In the genomic region with DNA sequence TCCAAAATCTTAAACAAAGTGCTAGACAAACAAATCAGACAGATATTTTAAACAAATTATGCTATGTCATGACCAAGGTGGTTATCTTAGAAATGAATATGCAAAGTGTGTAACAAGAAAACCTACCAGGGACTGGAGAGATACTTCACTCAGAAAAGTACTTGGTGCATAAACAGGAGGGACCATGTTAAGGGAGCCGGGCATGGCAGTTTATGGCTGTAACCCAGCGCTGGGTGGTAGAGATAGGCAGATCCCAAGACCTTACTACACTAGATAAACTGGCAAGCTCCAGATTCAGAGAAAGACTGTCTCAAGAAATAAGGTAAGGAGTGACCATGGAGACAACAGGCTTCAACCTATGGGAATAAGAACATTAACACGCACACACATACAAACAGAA, we compare ENCODE assay signal across 18 mouse cellular contexts. TPM values are rescaled to one million over a fixed set of nuclear protein-coding genes. Genes with fewer than 3 reads are reported as not detected.
"Had no signal": no experiment of that assay in that cellular context is flagged by ENCODE, and none has a peak within 500 bp of the region (broad histone marks: within the 10 kb centered on the region; RNA-seq: fewer than 3 reads in every experiment).

No protein-coding gene starts in this region.

- ATAC-seq: liver, postnatal 0 days; midbrain, embryonic 13.5 days; midbrain, embryonic 15.5 days had no signal

- H3K36me3 ChIP-seq: lung, embryonic 15.5 days; midbrain, embryonic 13.5 days; midbrain, embryonic 15.5 days; neural tube, embryonic 12.5 days; stomach, embryonic 15.5 days had no signal

- DNase-seq: liver, postnatal 0 days; lung, adult 2 months; lung, postnatal 14 days; lung, postnatal 36 days; right cerebral cortex, postnatal 14 days; thymus, adult 2 months; thymus, postnatal 25 days; thymus, postnatal 4 days had no signal

- H3K27ac ChIP-seq: lung, embryonic 15.5 days; macrophage; midbrain, embryonic 13.5 days; midbrain, embryonic 15.5 days; neural tube, embryonic 12.5 days; stomach, embryonic 15.5 days; stomach, postnatal 0 days had no signal

- H3K27me3 ChIP-seq: lung, embryonic 15.5 days; midbrain, embryonic 13.5 days; midbrain, embryonic 15.5 days; neural tube, embryonic 12.5 days; stomach, embryonic 15.5 days had no signal

- H3K4me2 ChIP-seq: lung, embryonic 15.5 days; midbrain, embryonic 11.5 days; midbrain, embryonic 13.5 days; midbrain, embryonic 15.5 days; neural tube, embryonic 12.5 days; stomach, embryonic 15.5 days had no signal

- H3K9ac ChIP-seq: liver, postnatal 0 days; lung, embryonic 15.5 days; midbrain, embryonic 13.5 days; midbrain, embryonic 15.5 days; neural tube, embryonic 12.5 days; stomach, embryonic 15.5 days had no signal

- H3K4me3 ChIP-seq: lung, embryonic 15.5 days; midbrain, embryonic 13.5 days; midbrain, embryonic 15.5 days; neural tube, embryonic 12.5 days; stomach, embryonic 15.5 days had no signal

- H3K4me1 ChIP-seq: lung, embryonic 15.5 days; midbrain, embryonic 13.5 days; midbrain, embryonic 15.5 days; neural tube, embryonic 12.5 days; stomach, embryonic 15.5 days had no signal

- H3K9me3 ChIP-seq: lung, embryonic 15.5 days; midbrain, embryonic 13.5 days; midbrain, embryonic 15.5 days; neural tube, embryonic 12.5 days; stomach, embryonic 15.5 days had no signal

RNA-seq across cellular contexts. Expression of a gene that starts 29.1 kb away (rescaled TPM):
- total RNA-seq: monocyte, adult 5-6 weeks; neutrophil, adult 5-6 weeks had no signal
